Mouse (Mus musculus): ENCODE results near the gene Eif4b.

DNA sequence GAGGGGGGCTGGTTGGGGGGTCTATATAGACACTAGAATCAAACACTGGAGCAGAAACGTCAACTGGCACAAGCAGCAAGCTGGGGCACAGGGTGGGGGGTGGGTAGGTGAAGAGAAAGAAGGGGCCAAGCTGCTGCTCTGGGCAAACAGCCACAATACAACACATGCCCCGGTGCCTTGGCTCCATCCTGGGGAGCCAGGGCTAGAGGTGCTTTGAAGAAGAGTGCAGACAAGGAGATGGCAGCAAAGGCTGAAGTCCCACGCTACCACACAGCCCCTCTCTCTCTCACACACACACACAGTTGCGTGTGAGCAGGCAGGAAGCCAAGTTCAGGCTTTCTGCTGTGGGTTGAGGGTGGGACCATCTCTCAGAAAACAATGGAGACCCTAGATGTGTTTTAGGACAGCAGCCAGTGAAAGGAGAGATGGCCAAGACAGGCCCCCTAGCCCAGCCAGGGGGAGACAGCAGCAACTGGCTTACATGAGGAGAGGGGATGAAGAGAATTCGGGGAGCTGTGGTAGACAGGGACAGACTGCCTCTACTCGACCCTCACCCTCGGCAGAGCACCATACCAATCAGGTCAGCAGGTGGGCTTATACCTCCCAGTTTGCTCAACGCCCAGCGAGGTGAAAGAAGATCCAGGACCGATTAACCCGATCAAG is 43.3 kb downstream of the Eif4b start:
- TF ChIP-seq POLR2A (IDR thresholded peaks at IDR 0.05; ENCODE audit: low read depth, low read length) (no peak), CTCF (conservative IDR thresholded peaks at IDR 0.05; ENCODE audit: insufficient read depth, insufficient read length, low read depth, low read length) (no peak)

Measured in kidney, adult 2 months (tissue).